Mouse (Mus musculus): Measurements from ENCODE around the gene Eya2. TPM values are rescaled to one million over a fixed set of nuclear protein-coding genes. Genes with fewer than 3 reads are reported as not detected.

The Eya2 gene
- polyA plus RNA-seq, 1 experiment from 2014 or later: 3.2 TPM

- ATAC-seq (ENCODE audit: low FRiP score, low TSS enrichment) (no peak), DNase-seq (no peak)
- H3K9ac ChIP-seq (replicated peaks; ENCODE audit: low read length): no peak overlapping the region
- H3K27me3 ChIP-seq (ENCODE audit: control insufficient read depth, insufficient read depth, low read length): no peaks in the 10 kb centered on the region
- no peak overlapping the region for H3K4me2 ChIP-seq (ENCODE audit: low read length)
- no peaks in the 10 kb centered on the region for H3K36me3 ChIP-seq (ENCODE audit: control insufficient read depth, insufficient read depth, low read length)
- 86% methylated on average over 5 of the region's 5 CpGs for WGBS
- H3K9me3 ChIP-seq (ENCODE audit: control insufficient read depth, low read length): no peaks in the 10 kb centered on the region
- no peak overlapping the region for H3K4me3 ChIP-seq (replicated peaks; ENCODE audit: low read depth, low read length)
- no peak overlapping the region for H3K27ac ChIP-seq (replicated peaks; ENCODE audit: low read depth, low read length)
- H3K4me1 ChIP-seq (ENCODE audit: control insufficient read depth, insufficient read depth, low read length): peaks cover 4% of the 10 kb centered on the region; the same call in 1 of the 2 replicates
These were observed 127.1 kb downstream of the Eya2 start for GRCm38 (mm10) chr2:165721941-165722340.

DNA sequence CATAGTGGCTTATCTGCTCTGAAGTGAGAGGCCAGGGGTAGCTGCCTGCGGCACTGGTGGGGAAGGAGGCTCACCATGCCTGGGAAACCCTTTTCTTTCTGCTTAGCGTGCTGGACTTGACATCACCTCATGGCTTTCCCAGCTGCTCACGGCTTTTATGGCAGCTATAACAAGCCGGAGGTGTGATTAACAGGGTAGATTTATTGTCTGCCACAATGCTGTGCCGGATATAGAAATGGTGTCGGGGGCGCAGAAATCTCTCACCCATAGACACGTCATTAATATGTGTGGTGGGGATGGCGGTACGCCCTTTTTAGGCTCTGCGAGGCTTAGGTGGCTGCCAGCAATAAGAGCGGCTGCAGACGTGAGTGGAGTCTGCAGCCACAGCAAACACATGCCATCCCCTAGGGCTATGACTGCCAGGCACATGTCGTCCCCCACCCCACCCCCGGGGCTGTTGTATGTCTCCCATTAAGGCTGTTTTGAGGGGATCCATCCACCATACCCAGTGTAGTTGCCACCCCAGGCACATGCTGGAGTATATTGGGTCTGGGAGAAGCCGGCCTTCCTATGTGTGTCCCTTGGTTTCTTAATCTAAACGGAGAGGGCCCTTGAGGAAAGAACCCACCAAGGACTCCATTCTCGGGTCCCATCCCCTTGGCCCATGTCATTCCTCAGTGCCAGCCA, 137.9 kb downstream of the Eya2 start:
- no peaks in the 10 kb centered on the region for H3K27me3 ChIP-seq (ENCODE audit: control insufficient read depth, insufficient read depth, low read length)
- no peaks in the 10 kb centered on the region for H3K4me1 ChIP-seq (ENCODE audit: control insufficient read depth, insufficient read depth, low read length)
- ATAC-seq (ENCODE audit: low FRiP score, low TSS enrichment) (no peak), DNase-seq (peak; percentile 21)
- 77% methylated on average over 18 of the region's 18 CpGs for WGBS
- no peak overlapping the region for H3K4me3 ChIP-seq (replicated peaks; ENCODE audit: low read depth, low read length)
- H3K9ac ChIP-seq (replicated peaks; ENCODE audit: low read length): no peak overlapping the region
- H3K4me2 ChIP-seq (ENCODE audit: low read length): no peak overlapping the region
- H3K9me3 ChIP-seq (ENCODE audit: control insufficient read depth, low read length): no peaks in the 10 kb centered on the region
- no peaks in the 10 kb centered on the region for H3K36me3 ChIP-seq (ENCODE audit: control insufficient read depth, insufficient read depth, low read length)
- H3K27ac ChIP-seq (replicated peaks; ENCODE audit: low read depth, low read length): no peak overlapping the region

GRCm38 (mm10) chr2:165733701-165734100, 138.9 kb downstream of the Eya2 start:
- Histone ChIP-seq H3K4me2 (ENCODE audit: low read length) (no peak overlapping the region), H3K36me3 (ENCODE audit: control insufficient read depth, insufficient read depth, low read length) (no peaks in the 10 kb centered on the region), H3K27ac (replicated peaks; ENCODE audit: low read depth, low read length) (no peak overlapping the region), H3K9me3 (ENCODE audit: control insufficient read depth, low read length) (no peaks in the 10 kb centered on the region), H3K9ac (replicated peaks; ENCODE audit: low read length) (no peak overlapping the region), H3K27me3 (ENCODE audit: control insufficient read depth, insufficient read depth, low read length) (no peaks in the 10 kb centered on the region), H3K4me1 (ENCODE audit: control insufficient read depth, insufficient read depth, low read length) (no peaks in the 10 kb centered on the region), H3K4me3 (replicated peaks; ENCODE audit: low read depth, low read length) (no peak overlapping the region)
- DNase-seq (no peak), ATAC-seq (ENCODE audit: low FRiP score, low TSS enrichment) (no peak)
- WGBS: 95% methylated on average over 8 of the region's 8 CpGs

DNA sequence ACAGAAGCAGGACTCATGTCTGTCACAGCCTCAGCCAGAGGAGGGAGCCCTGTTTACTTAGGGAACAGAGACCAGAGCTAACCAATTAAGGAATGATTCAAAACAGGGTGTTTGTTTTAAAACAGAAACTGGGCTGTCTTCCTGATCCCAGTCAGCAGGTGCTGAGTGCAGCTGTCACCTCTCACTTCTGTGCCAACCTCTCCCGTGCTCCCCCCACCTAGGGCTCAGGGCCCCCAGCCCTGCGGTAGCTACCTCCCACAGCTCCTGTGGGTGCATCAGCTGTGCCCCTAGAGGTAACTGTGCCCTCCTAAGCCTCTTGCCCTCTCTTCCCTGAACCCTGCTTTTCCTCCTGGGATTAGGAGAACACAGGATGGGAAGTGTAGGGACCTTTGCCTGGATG, 141.5 kb downstream of the Eya2 start:
- Histone ChIP-seq H3K4me1 (ENCODE audit: control insufficient read depth, insufficient read depth, low read length) (peaks cover 5% of the 10 kb centered on the region), H3K9ac (replicated peaks; ENCODE audit: low read length) (no peak overlapping the region), H3K4me3 (replicated peaks; ENCODE audit: low read depth, low read length) (no peak overlapping the region), H3K27me3 (ENCODE audit: control insufficient read depth, insufficient read depth, low read length) (no peaks in the 10 kb centered on the region), H3K27ac (replicated peaks; ENCODE audit: low read depth, low read length) (no peak overlapping the region), H3K4me2 (ENCODE audit: low read length) (no peak overlapping the region), H3K36me3 (ENCODE audit: control insufficient read depth, insufficient read depth, low read length) (no peaks in the 10 kb centered on the region), H3K9me3 (ENCODE audit: control insufficient read depth, low read length) (no peaks in the 10 kb centered on the region)
- DNase-seq (no peak), ATAC-seq (ENCODE audit: low FRiP score, low TSS enrichment) (no peak)
- 74% methylated on average over 2 of the region's 2 CpGs for WGBS

- H3K4me3 ChIP-seq (replicated peaks; ENCODE audit: low read depth, low read length): no peak overlapping the region
These were observed 145.5 kb downstream of the Eya2 start for GRCm38 (mm10) chr2:165740381-165740780.

DNA sequence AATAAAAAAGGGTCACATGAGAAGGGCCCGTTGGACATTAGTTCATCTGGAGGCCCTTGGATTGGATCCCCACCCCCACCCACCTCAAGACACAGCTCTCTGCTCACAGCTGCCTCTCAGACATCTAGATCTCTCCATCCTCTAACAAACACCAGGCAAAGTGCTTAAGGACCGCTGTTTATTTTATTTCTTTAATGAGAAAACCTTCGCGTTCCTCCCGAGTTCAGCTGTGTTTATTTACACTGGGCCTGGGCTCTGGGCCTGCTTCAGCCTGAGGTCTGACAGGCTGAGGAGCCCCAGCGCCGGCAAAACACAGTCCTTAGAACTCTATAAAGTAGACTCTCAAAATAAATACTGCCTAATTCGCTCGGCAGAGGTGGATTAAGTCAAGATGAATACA, 146.2 kb downstream of the Eya2 start:
- H3K36me3 ChIP-seq (ENCODE audit: control insufficient read depth, insufficient read depth, low read length): no peaks in the 10 kb centered on the region
- H3K4me2 ChIP-seq (ENCODE audit: low read length): no peak overlapping the region
- H3K4me3 ChIP-seq (replicated peaks; ENCODE audit: low read depth, low read length): no peak overlapping the region
- DNase-seq (peak; percentile 56), ATAC-seq (ENCODE audit: low FRiP score, low TSS enrichment) (no peak)
- H3K9ac ChIP-seq (replicated peaks; ENCODE audit: low read length): no peak overlapping the region
- H3K27me3 ChIP-seq (ENCODE audit: control insufficient read depth, insufficient read depth, low read length): no peaks in the 10 kb centered on the region
- H3K9me3 ChIP-seq (ENCODE audit: control insufficient read depth, low read length): no peaks in the 10 kb centered on the region
- WGBS: 4% methylated on average over 9 of the region's 9 CpGs
- peaks cover 25% of the 10 kb centered on the region for H3K4me1 ChIP-seq (ENCODE audit: control insufficient read depth, insufficient read depth, low read length)
- H3K27ac ChIP-seq (replicated peaks; ENCODE audit: low read depth, low read length): 0 out of 2 replicates have a peak overlapping the region, but pooled peaks have one; percentile 34

More at GRCm38 (mm10) chr2:165740381-165740780, 145.5 kb downstream of the Eya2 start:
- Histone ChIP-seq H3K9me3 (ENCODE audit: control insufficient read depth, low read length) (no peaks in the 10 kb centered on the region), H3K4me2 (ENCODE audit: low read length) (no peak overlapping the region), H3K4me1 (ENCODE audit: control insufficient read depth, insufficient read depth, low read length) (peaks cover 22% of the 10 kb centered on the region), H3K27ac (replicated peaks; ENCODE audit: low read depth, low read length) (no peak overlapping the region), H3K9ac (replicated peaks; ENCODE audit: low read length) (no peak overlapping the region), H3K36me3 (ENCODE audit: control insufficient read depth, insufficient read depth, low read length) (no peaks in the 10 kb centered on the region), H3K27me3 (ENCODE audit: control insufficient read depth, insufficient read depth, low read length) (no peaks in the 10 kb centered on the region)
- DNase-seq (peak; percentile 8), ATAC-seq (ENCODE audit: low FRiP score, low TSS enrichment) (no peak)
- 29% methylated on average over 5 of the region's 5 CpGs for WGBS

DNA sequence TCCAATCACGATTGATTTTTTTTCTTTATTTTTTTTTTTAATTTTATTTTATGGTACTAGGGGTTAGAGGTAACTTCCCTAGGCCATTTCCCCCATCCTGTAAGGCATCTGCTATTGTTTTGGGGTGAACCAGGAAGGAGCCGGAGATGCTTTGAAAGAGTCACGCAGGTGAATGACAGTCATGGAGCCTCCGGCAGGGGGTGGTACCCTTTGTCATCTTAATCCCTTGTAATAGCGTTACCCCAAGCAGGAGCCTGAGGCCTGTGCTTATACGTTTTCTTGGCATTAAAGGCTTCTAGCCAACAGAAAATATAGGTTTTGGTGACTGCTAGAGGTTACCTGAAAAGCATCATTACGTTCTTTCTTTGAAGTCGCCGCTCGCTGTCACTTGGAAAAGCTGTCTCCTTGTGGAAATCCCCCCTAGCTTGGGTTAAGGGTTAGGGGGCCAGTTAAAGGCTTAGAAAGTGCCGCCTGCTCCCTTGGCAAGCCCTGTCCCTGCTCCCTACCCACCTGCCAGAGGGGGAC, 146.8 kb downstream of the Eya2 start:
- ATAC-seq (ENCODE audit: low FRiP score, low TSS enrichment) (no peak), DNase-seq (peak; percentile 57)
- Histone ChIP-seq H3K9ac (replicated peaks; ENCODE audit: low read length) (no peak overlapping the region), H3K27ac (replicated peaks; ENCODE audit: low read depth, low read length) (no peak overlapping the region), H3K4me2 (ENCODE audit: low read length) (0 out of 2 replicates have a peak overlapping the region, but pooled peaks have one; percentile 12), H3K36me3 (ENCODE audit: control insufficient read depth, insufficient read depth, low read length) (no peaks in the 10 kb centered on the region), H3K4me1 (ENCODE audit: control insufficient read depth, insufficient read depth, low read length) (peaks cover 25% of the 10 kb centered on the region), H3K4me3 (replicated peaks; ENCODE audit: low read depth, low read length) (no peak overlapping the region), H3K9me3 (ENCODE audit: control insufficient read depth, low read length) (no peaks in the 10 kb centered on the region), H3K27me3 (ENCODE audit: control insufficient read depth, insufficient read depth, low read length) (no peaks in the 10 kb centered on the region)
- 7% methylated on average over 11 of the region's 11 CpGs for WGBS

GRCm38 (mm10) chr2:165742210-165742786, 147.5 kb downstream of the Eya2 start:
- Histone ChIP-seq H3K27ac (replicated peaks; ENCODE audit: low read depth, low read length) (no peak overlapping the region), H3K27me3 (ENCODE audit: control insufficient read depth, insufficient read depth, low read length) (no peaks in the 10 kb centered on the region), H3K4me3 (replicated peaks; ENCODE audit: low read depth, low read length) (no peak overlapping the region), H3K4me1 (ENCODE audit: control insufficient read depth, insufficient read depth, low read length) (peaks cover 25% of the 10 kb centered on the region), H3K9me3 (ENCODE audit: control insufficient read depth, low read length) (no peaks in the 10 kb centered on the region), H3K9ac (replicated peaks; ENCODE audit: low read length) (no peak overlapping the region), H3K36me3 (ENCODE audit: control insufficient read depth, insufficient read depth, low read length) (no peaks in the 10 kb centered on the region), H3K4me2 (ENCODE audit: low read length) (0 out of 2 replicates have a peak overlapping the region, but pooled peaks have one; percentile 12)
- WGBS: 16% methylated on average over 21 of the region's 21 CpGs
- ATAC-seq (ENCODE audit: low FRiP score, low TSS enrichment) (no peak), DNase-seq (no peak)

Data from midbrain, embryonic 14.5 days (tissue).